Mouse (Mus musculus) heart, embryonic 12.5 days (tissue): ENCODE measurements around the gene Ces1e. TPM values are rescaled to one million over a fixed set of nuclear protein-coding genes. Genes with fewer than 3 reads are reported as not detected.

Source experiments
- ATAC-seq: fragments of 200-750 bp; cut with Nextera tagmentation; 2 replicates; pipeline ENCODE4 v1.8.0; 2017; ENCODE audit warnings: moderate TSS enrichment, moderate library complexity; ENCODE audit not compliant: insufficient number of reproducible peaks, low FRiP score
- H3K27ac ChIP-seq: fragments of 300-500 bp; sonication (generic); 2 replicates; pipeline ENCODE4 v1.5.1; 2016; ENCODE audit warnings: mild to moderate bottlenecking, moderate library complexity; ENCODE audit not compliant: poor library complexity, severe bottlenecking
- H3K27me3 ChIP-seq: fragments of 300-500 bp; sonication (generic); replicated peaks from 2 replicates; pipeline ENCODE4 v1.6.1; 2016; ENCODE audit warnings: mild to moderate bottlenecking, moderate library complexity
- H3K36me3 ChIP-seq: fragments of 300-500 bp; sonication (generic); 2 replicates; pipeline ENCODE4 v1.6.1; 2016; ENCODE audit warnings: mild to moderate bottlenecking, moderate library complexity
- H3K4me1 ChIP-seq: fragments of 300-500 bp; sonication (generic); replicated peaks from 2 replicates; pipeline ENCODE4 v1.6.1; 2016; ENCODE audit warnings: mild to moderate bottlenecking
- H3K4me2 ChIP-seq: fragments of 300-500 bp; sonication (generic); 2 replicates; pipeline ENCODE4 v1.6.1; 2016; ENCODE audit warnings: mild to moderate bottlenecking, moderate library complexity
- H3K4me3 ChIP-seq: fragments of 300-500 bp; sonication (generic); 2 replicates; pipeline ENCODE4 v1.5.1; 2016; ENCODE audit warnings: mild to moderate bottlenecking
- H3K9ac ChIP-seq: fragments of 300-500 bp; sonication (generic); 2 replicates; pipeline ENCODE4 v1.6.1; 2016; ENCODE audit warnings: mild to moderate bottlenecking, moderate library complexity
- H3K9me3 ChIP-seq: fragments of 300-500 bp; sonication (generic); replicated peaks from 2 replicates; pipeline ENCODE4 v1.6.1; 2016; ENCODE audit warnings: mild to moderate bottlenecking, moderate library complexity
- WGBS: fragments of 180-500 bp; shearing (Covaris S2); methylation state at CpG from one replicate; pipeline ENCODE4 v1.1.7; 2016; 5-methylcytosine and 5-hydroxymethylcytosine counted together
- polyA plus RNA-seq: library from polyadenylated mRNA; unstranded; fragments of >200 nt; fragmentation: Nextera tagmentation; extraction: Ambion mirVana; gene quantifications from 2 replicates; pipeline ENCODE4 v1.2.1, GENCODE M21; 2016

Gene Ces1e
- polyA plus RNA-seq, result 0.20 TPM in 1 of 2 replicates, not detected in the other

DNA sequence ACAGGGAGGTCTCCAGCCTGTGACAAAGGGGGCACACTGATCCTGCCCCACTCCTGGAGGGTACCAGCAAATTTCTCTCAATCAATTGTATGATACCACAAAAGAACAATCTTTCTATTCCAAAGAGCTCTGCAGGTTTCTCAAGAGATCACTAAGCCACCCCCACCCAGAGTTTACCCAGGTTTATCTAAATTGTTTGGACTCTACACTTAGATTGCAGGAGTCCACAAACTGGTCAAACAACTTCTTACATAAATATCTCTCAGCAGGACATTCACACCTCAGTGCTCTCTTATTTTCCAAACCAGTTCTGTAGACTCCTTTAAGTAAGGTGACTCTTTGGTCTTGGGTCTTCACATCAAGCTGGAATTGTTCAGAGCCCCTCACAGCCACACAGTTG, at the start of gene Ces1e:
Gene Ces1e (minus strand): TSS at position 174 of the 400 bp plus-strand sequence.
- no peak within 1 kb of the TSS for H3K9ac ChIP-seq
- H3K4me3 ChIP-seq, result no peak within 1 kb of the TSS
- H3K4me1 ChIP-seq, result no peaks in the 10 kb centered on the region
- no peak within 1 kb of the TSS for H3K27ac ChIP-seq
- no peaks in the 10 kb centered on the region for H3K36me3 ChIP-seq
- no peaks in the 10 kb centered on the region for H3K9me3 ChIP-seq
- no peak within 1 kb of the TSS for H3K4me2 ChIP-seq
- no peak for ATAC-seq
- no peaks in the 10 kb centered on the region for H3K27me3 ChIP-seq

GRCm38 (mm10) chr8:93278176-93278805, 48.9 kb upstream of the Ces1e start:
- H3K9me3 ChIP-seq, result no peaks in the 10 kb centered on the region
- 60% methylated on average over 4 of the region's 4 CpGs for WGBS

GRCm38 (mm10) chr8:93274609-93275008, 45.2 kb upstream of the Ces1e start:
- no peak overlapping the region for H3K4me2 ChIP-seq
- H3K9me3 ChIP-seq, result no peaks in the 10 kb centered on the region
- H3K9ac ChIP-seq, result no peak overlapping the region
- 79% methylated on average over 4 of the region's 4 CpGs for WGBS
- ATAC-seq, result no peak
- H3K4me1 ChIP-seq, result no peaks in the 10 kb centered on the region
- H3K27me3 ChIP-seq, result no peaks in the 10 kb centered on the region
- H3K27ac ChIP-seq, result no peak overlapping the region
- H3K36me3 ChIP-seq, result no peaks in the 10 kb centered on the region
- H3K4me3 ChIP-seq, result no peak overlapping the region

More at GRCm38 (mm10) chr8:93278176-93278805, 48.9 kb upstream of the Ces1e start:
- Histone ChIP-seq H3K27me3 (no peaks in the 10 kb centered on the region), H3K4me2 (no peak overlapping the region), H3K36me3 (no peaks in the 10 kb centered on the region), H3K9ac (no peak overlapping the region), H3K27ac (no peak overlapping the region), H3K4me3 (no peak overlapping the region), H3K4me1 (no peaks in the 10 kb centered on the region)
- no peak for ATAC-seq

GRCm38 (mm10) chr8:93273321-93273720, 43.9 kb upstream of the Ces1e start:
- Histone ChIP-seq H3K4me3 (no peak overlapping the region), H3K36me3 (no peaks in the 10 kb centered on the region), H3K27ac (no peak overlapping the region), H3K4me2 (no peak overlapping the region), H3K4me1 (no peaks in the 10 kb centered on the region), H3K9ac (no peak overlapping the region), H3K27me3 (no peaks in the 10 kb centered on the region), H3K9me3 (no peaks in the 10 kb centered on the region)
- ATAC-seq, result no peak
- WGBS, result 78% methylated on average over 3 of the region's 3 CpGs

DNA sequence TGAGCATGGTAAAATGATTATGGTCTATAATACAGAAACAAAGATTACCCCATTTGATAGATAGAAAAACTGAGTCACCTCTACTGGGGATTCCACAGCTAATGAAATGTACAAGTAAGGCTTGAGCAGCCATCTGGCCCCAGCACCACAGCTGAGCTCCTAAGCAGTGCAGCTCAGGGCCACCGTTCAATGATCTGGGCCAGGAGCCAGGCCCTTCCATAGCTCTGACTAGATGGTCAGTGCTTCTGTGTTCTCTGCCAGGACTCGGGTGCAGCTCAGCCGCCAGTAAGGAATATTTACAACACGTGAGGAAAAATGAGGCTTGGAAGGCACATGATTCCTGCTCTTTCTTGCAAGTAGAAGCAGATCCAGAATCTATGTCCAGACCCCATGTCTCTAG, 43.3 kb upstream of the Ces1e start:
- Histone ChIP-seq H3K9ac (no peak overlapping the region), H3K4me1 (no peaks in the 10 kb centered on the region), H3K4me3 (no peak overlapping the region), H3K4me2 (no peak overlapping the region), H3K27ac (no peak overlapping the region), H3K36me3 (no peaks in the 10 kb centered on the region), H3K27me3 (no peaks in the 10 kb centered on the region), H3K9me3 (no peaks in the 10 kb centered on the region)
- 79% methylated on average over 4 of the region's 4 CpGs for WGBS
- ATAC-seq, result no peak

DNA sequence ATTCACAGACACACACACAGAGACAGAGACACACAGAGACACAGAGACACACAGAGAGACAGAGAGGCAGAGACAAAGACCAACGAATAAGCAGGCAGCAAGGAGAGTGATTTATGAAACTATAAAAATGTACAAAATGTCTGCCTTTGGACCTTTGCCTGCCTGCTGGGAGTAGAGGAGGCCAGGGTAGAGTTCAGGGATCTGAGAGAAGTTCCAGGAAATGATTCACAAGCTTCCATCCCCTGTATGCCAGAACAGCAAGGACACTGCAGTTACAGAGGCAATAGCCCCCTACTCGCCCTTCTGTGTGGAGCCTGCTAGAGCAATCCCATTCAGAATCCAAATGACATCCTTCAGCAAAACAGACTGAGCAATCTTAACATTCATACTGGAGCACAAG, 32.0 kb upstream of the Ces1e start:
- H3K27ac ChIP-seq, result no peak overlapping the region
- 69% methylated on average over 2 of the region's 2 CpGs for WGBS
- no peak overlapping the region for H3K4me3 ChIP-seq
- no peaks in the 10 kb centered on the region for H3K36me3 ChIP-seq
- no peaks in the 10 kb centered on the region for H3K9me3 ChIP-seq
- no peaks in the 10 kb centered on the region for H3K4me1 ChIP-seq
- no peak for ATAC-seq
- H3K4me2 ChIP-seq, result no peak overlapping the region
- H3K9ac ChIP-seq, result no peak overlapping the region
- no peaks in the 10 kb centered on the region for H3K27me3 ChIP-seq

DNA sequence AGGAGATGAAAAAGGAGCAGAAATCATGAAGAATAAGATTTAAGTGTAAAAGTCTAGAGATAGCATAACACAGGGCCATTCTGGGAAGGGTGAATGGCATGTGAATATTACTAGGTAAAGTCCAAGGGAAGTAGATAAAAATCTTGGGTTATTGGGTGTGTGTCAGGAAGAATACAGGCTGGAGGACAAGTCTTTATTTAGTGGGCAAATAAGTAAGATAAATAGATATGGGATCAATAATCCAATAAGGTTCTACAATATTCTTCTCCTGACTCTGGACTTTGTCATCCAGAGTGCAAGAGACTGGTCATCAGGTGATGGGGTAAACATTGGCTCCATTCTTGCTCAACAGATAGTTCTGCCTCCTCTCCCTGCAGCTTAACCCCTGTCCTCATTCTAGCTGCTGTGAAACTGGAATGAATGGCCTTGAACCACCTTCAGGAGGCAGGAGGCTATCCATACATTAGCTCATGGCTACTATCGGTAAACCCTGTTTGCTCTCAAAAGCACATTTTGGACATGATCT, 23.0 kb upstream of the Ces1e start:
- no peak for ATAC-seq
- Histone ChIP-seq H3K4me2 (no peak overlapping the region), H3K27ac (no peak overlapping the region), H3K9ac (no peak overlapping the region), H3K27me3 (no peaks in the 10 kb centered on the region), H3K4me1 (no peaks in the 10 kb centered on the region), H3K4me3 (no peak overlapping the region), H3K9me3 (no peaks in the 10 kb centered on the region), H3K36me3 (no peaks in the 10 kb centered on the region)
- WGBS, result 90% methylated on average over 1 of the region's 1 CpGs

DNA sequence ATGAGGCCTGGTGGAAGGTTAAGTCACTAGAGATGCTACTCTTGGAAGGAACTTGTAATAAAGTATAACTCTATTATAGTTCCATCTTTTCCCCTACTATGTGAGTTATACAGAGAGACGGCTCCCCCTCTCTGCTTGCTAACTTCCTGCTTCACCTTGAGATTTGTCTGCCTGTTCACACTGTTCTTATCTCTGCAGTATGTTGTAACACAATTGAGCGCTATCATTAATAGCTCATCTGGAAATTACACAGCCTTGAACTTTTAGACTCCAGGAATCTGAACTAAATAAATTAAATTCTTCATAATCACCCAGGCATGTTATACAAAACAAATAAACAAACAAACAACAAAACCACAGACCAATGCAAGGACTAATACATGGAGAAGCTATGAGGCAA, 16.6 kb upstream of the Ces1e start:
- ATAC-seq, result no peak
- no peaks in the 10 kb centered on the region for H3K9me3 ChIP-seq
- no peaks in the 10 kb centered on the region for H3K36me3 ChIP-seq
- H3K4me3 ChIP-seq, result no peak overlapping the region
- WGBS, result 61% methylated on average over 2 of the region's 2 CpGs
- H3K27me3 ChIP-seq, result no peaks in the 10 kb centered on the region
- no peaks in the 10 kb centered on the region for H3K4me1 ChIP-seq
- H3K9ac ChIP-seq, result no peak overlapping the region
- no peak overlapping the region for H3K4me2 ChIP-seq
- no peak overlapping the region for H3K27ac ChIP-seq

DNA sequence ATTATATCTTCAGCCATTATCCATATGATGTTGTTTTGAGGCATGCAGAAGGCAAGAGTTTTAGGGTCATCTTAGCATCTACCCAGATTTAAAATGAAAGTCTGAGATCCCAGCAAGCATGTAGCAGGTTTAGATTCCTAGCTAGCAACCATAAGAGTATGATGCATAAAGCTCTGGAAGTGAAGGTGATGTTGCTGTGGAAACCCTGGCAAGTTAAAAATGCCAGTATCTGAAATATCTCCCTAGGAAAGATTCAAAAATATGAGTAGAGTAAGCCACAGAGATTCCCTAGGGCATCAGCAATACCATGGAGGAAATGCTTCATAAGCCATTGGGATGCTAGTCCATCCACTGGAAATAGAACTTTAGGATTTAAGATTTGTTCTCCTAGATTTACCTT, 10.5 kb upstream of the Ces1e start:
- H3K4me2 ChIP-seq, result no peak overlapping the region
- no peaks in the 10 kb centered on the region for H3K27me3 ChIP-seq
- no peaks in the 10 kb centered on the region for H3K36me3 ChIP-seq
- ATAC-seq, result no peak
- H3K4me1 ChIP-seq, result no peaks in the 10 kb centered on the region
- no peak overlapping the region for H3K9ac ChIP-seq
- no peak overlapping the region for H3K4me3 ChIP-seq
- H3K27ac ChIP-seq, result no peak overlapping the region
- no peaks in the 10 kb centered on the region for H3K9me3 ChIP-seq

- Histone ChIP-seq H3K27ac (no peak overlapping the region), H3K4me2 (no peak overlapping the region), H3K9ac (no peak overlapping the region), H3K9me3 (no peaks in the 10 kb centered on the region), H3K4me1 (no peaks in the 10 kb centered on the region), H3K4me3 (no peak overlapping the region), H3K27me3 (no peaks in the 10 kb centered on the region), H3K36me3 (no peaks in the 10 kb centered on the region)
- no peak for ATAC-seq
- WGBS, result 87% methylated on average over 1 of the region's 1 CpGs
Measured at GRCm38 (mm10) chr8:93235681-93236080, 6.3 kb upstream of the Ces1e start.

- Histone ChIP-seq H3K4me2 (no peak overlapping the region), H3K27me3 (no peaks in the 10 kb centered on the region), H3K4me3 (no peak overlapping the region), H3K4me1 (no peaks in the 10 kb centered on the region), H3K27ac (no peak overlapping the region), H3K9me3 (no peaks in the 10 kb centered on the region), H3K36me3 (no peaks in the 10 kb centered on the region), H3K9ac (no peak overlapping the region)
- 82% methylated on average over 1 of the region's 1 CpGs for WGBS
- no peak for ATAC-seq
Measured at GRCm38 (mm10) chr8:93234706-93235105, 5.3 kb upstream of the Ces1e start.

DNA sequence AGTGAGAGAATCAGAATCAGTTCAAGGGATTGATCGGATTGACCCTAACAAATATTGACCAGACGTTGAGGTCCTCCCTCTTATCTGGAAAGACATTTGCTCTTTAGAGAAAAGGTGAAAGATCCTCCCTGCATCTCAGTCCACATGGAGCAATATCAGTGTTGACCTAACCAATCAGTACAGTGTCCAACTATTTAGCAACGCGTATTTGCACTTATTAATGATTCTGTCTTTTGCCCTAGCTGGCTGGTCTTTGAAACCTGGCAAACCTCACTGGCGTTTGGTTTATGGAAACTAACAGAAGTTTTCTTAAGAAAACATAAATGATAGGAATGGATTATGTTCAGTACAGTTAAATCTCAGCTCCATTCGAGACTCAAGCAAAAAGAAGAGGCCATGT, 4.6 kb upstream of the Ces1e start:
- no peaks in the 10 kb centered on the region for H3K4me1 ChIP-seq
- H3K27me3 ChIP-seq, result no peaks in the 10 kb centered on the region
- 73% methylated on average over 6 of the region's 6 CpGs for WGBS
- H3K27ac ChIP-seq, result no peak overlapping the region
- no peaks in the 10 kb centered on the region for H3K9me3 ChIP-seq
- no peaks in the 10 kb centered on the region for H3K36me3 ChIP-seq
- ATAC-seq, result no peak
- no peak overlapping the region for H3K4me2 ChIP-seq
- no peak overlapping the region for H3K9ac ChIP-seq
- H3K4me3 ChIP-seq, result no peak overlapping the region
